Mouse (Mus musculus) retina, postnatal 1 day (tissue): ENCODE data around the gene Htt.
A peak's percentile ranks its signal among the peaks of the same experiment; 100 is the strongest.

Source experiments
- DNase-seq: peaks from one replicate; pipeline ENCODE4 v3.0.0-alpha.2; 2012

Gene Htt

GRCm38 (mm10) chr5:34896697-34897453, 135.3 kb downstream of the Htt start:
- no peak for DNase-seq

DNA sequence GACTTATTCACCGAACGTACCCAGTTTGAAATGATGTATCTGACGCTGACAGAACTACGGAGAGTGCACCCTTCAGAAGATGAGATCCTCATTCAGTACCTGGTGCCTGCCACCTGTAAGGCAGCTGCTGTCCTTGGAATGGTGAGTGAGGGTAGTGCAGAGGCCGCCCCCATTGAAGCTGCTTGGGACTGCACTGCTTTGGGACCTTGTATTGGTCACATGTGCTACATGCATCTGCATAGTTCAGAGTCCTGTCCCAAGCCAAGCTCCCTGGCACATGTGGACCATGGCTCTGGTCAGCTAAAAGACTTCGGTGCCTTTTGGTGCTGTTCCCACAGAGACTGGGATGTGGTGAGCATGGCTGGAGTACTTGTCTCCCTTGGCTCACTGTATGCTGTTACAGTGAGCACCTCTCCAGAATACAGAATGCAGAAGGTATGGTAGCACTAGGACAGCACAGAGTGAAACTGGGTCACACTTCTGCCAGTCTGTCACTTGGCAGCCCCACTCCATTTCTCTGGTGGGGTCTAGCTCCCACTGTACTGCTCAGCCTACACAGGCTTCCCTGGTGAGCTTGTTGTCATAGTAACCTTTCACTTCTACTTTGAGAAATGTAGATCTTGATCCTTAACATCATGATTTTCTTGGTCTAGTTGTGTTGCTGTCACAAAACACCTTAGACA, 138.4 kb downstream of the Htt start:
- DNase-seq, result no peak

GRCm38 (mm10) chr5:34902371-34902770, 140.8 kb downstream of the Htt start:
- no peak for DNase-seq

- no peak for DNase-seq
Observed at GRCm38 (mm10) chr5:34902811-34903385, 141.4 kb downstream of the Htt start.

DNA sequence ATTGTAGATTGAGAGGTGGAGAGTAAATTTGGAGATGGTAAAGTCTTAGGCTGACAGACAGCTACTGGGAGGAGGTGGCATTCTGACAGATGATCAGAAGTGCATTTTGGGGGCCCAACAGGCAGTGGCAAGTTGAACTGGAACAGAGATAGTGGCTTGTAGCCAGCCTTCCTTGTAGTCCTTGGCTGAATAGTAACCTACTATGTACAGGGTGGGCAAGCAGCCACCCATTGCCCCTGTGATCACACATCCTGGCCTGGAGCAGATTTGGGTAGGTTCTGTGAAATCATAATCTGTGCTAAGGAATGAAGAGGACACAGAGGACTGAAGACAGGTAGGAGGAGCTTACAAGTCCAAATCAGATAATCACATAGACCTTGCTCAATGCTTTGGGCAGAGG, 142.9 kb downstream of the Htt start:
- no peak for DNase-seq

DNA sequence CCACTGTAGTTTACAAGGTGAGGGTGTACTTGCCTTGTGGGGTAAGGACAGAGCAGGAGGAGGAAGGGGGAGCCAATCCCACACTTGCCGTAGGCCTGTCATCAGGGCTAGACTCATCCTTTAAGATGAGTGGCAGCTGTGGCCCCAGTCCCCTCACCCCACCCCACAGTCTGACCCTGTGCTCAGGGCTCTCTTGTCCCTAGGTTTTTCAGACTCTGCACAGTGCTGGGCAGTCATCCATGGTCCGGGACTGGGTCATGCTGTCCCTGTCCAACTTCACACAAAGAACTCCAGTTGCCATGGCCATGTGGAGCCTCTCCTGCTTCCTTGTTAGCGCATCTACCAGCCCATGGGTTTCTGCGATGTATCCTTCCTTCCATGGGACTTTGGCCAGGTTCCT, 145.7 kb downstream of the Htt start:
- DNase-seq, result no peak

DNA sequence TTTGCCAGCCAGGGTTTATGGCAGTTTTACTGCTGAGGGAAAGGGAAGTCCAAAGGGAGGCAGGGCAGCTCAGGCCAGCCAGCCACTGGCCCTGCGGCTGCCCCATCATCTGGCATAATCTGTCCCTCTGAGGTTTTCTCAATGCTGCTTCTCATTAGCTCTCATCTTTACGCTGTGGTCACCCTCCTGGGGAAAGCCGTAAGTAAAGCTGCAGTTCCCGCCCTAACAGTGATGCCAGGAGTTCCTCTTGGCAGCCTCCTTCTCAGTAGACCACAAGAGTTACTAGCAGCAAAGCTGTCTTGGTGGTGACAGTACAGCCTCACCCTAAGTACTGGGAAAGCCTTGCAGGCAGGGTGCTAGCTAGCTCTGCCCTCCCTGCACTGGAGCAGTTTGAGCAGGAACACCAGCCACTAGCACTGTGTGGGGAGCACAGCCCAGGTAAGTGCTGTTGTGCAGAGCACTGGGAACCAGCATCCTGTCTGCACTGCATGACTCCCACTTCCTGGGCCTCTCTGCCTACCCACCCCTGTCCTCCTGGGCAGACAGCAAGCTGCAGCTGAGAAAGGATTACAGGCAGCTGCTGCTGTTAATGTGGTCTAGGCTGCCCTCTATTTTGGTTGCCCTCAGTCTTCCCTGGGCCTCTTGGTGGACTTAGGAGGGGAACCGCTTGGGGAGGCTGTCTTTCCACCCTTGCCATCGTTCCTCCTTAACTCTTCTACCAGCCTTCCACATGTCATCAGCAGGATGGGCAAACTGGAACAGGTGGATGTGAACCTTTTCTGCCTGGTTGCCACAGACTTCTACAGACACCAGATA, 146.6 kb downstream of the Htt start, which contains the start of gene Msantd1:
Gene Msantd1 (plus strand): TSS at position 103 of the 816 bp plus-strand sequence.
- no peak for DNase-seq

GRCm38 (mm10) chr5:34908726-34909633, 147.4 kb downstream of the Htt start:
- no peak for DNase-seq

- DNase-seq, result no peak
Observed at GRCm38 (mm10) chr5:34909634-34910503, 148.3 kb downstream of the Htt start.

GRCm38 (mm10) chr5:34910504-34910815, 148.9 kb downstream of the Htt start:
- DNase-seq, result no peak

- DNase-seq, result peak; percentile 72
Observed at GRCm38 (mm10) chr5:34915801-34916200, 154.3 kb downstream of the Htt start.

- peak; percentile 68 for DNase-seq
Observed at GRCm38 (mm10) chr5:34917234-34917655, 155.7 kb downstream of the Htt start.

GRCm38 (mm10) chr5:34918785-34919184, 157.2 kb downstream of the Htt start:
- DNase-seq, result no peak

DNA sequence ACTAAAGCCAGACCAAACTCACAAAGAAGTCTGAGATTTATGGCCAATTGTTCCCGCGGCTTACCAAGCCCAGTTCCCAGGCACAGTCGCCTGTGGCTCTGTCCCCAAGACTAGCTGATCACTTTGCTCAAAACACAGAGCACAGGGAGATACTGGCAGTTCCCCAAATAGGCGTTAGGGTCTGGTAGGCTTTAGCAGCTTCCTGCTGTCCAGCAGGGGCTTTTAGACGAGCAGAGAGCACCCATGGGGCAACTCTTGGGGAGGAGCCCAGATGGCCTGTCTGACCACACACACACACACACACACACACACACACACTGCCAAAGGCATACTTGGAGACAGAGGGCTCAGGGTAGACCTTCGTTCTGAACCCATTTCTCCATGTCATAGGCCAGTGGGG, 161.0 kb downstream of the Htt start:
- no peak for DNase-seq

DNA sequence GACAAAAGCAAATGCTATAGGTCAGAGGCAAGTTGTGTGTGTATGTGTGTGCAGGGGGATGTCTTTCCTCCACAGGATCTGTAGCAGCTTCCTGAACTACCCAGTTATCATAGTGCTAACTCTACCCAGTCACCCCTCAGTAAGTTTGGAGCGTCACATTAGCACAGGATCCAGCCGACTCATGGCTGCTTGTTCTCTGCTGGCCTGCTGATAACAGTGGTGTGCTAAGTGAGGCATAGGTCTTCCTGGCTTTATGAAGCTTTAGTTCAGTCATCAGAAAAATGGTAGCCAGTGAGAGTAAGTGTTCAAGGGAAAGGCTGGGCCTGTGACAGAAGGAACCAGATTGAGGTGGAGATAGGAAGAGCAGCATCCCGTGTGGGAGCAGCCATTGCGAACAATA, 162.4 kb downstream of the Htt start:
- DNase-seq, result no peak

- DNase-seq, result no peak
Observed at GRCm38 (mm10) chr5:34924519-34924918, 163.0 kb downstream of the Htt start.

GRCm38 (mm10) chr5:34927648-34928047, 166.1 kb downstream of the Htt start:
- DNase-seq, result no peak

DNA sequence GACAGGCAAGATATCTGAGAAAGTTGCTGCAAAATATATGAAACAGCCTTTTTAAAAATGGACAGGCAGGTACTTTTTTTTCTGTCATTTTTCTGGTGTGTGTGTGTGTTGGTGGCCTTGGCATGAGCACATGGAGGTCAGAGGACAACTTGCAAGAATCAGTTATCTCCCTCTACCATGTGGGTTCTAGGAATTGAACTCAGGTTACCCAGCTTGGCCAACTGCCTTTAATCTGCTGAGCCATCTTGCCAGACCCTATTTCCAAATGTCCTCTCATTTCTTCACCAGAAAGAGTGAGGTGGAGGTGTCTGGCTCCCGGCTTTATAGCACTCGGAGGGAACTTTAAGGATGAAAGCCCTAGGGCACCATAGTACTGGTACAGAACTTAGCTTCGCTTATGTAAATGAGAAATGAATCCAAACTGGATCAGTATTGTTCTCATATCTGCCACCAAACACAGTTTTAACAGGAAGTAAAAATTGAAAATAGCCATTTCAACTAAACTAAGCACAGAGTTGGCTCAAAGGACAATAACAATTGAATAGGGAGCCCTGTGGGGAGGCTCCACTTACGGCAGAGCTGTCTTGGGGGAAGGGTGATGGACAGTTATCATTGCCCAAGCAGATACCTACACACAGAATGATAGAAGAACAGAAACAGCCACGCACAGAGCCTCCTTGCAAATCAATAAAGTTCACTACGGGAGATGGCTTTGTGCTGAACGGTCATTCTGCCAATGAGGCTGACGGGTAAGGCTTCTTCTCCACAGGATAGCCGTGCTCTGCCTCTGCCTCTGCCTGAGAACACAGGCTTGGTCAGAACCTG, 168.8 kb downstream of the Htt start:
- no peak for DNase-seq

GRCm38 (mm10) chr5:34931091-34931490, 169.6 kb downstream of the Htt start:
- DNase-seq, result no peak
